Mouse (Mus musculus): ENCODE measurements at regions not wholly inside any gene's neighbourhood (a gene's known extent, or its start where the extent isn't known, plus 50 kb on each side); places are given as distances from the start of the nearest gene placed in this dataset.

DNA sequence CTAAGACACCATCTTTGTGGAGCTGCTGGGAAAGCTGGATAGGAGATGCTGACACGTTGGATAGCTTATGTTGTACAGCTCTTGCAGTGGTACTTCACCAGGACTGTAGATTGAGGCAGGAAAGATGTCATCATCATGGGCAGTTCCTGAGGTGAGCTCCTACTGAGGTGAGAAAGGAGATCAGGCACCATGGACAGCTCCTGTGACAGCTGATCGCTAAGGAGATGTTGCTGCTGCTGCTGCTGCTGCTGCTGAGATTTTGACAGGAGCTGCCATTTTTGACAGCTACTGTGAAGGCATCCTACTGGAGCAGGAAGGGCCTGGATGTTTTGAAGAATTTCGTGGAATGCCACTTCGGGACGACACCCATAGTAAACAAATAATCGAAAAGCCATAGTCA lies 152.6 kb downstream of the Adam29 start:
- DNase-seq (ENCODE audit: low read depth, low spot score), result peak; percentile 49

DNA sequence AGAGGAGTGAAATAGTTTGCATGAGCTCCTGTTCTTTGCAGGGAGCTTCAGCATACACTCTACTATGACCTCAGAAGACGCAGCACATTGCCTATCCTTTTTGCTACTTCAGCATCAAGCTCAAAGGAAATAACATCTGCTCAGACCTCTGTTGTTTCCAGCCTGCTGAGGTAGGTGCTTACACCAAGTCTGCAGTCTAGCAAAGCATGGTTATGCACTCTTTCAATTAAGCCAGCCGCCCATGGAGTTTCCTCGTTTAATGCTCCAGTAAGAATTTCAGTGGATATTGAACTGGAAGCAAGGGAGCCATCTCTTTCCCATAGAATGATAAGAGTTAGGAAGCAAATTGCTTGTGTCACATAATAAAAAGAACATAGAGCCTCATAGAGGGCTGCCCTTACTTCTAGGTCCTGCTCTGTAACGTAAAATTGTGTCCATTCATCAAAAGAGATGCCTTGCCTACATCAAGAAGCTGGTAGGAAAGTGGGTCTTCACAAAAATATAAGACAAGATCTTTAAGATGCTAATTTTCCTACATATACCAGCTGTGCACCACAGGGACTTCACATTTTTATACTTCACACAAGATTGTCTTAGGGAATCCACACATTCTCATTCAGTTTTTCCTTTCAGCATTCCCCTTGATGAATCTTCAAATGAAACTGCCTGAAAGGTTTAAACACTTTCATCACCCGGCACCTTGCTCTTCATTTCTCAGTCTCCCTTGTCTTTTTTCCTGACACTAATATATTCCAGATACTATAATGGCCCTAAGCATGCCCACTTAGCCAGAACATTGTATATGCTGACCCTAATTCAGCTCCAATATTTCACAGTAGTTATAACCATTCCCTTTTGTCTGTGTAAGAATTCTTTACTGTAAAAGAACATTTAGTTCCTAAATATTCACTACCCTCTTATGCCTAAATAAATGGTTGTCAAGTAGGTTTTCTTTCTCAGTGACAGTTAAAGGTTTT lies 182.2 kb downstream of the Adam29 start:
- DNase-seq (ENCODE audit: low read depth, low spot score), result no peak

DNA sequence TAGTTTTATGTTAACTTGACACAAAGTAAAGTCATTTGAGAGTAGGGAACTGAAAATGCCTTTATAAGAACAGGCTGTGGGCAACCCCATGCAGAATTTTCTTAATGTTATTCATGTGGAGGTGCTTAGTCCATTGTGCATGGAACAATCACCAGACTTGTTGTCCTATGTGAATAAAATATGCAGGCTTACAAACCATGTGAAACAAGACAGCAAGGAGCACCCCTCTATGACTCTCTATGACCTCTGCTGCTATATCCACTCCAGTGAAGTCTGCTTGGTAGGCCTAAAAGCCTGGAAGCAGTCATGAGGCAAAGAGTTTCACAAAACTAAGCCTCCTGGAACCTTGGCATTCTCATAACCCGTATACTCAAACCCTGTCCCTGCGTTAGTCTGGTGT lies 215.0 kb downstream of the Adam29 start:
- DNase-seq (ENCODE audit: low read depth, low spot score), result peak; percentile 82

DNA sequence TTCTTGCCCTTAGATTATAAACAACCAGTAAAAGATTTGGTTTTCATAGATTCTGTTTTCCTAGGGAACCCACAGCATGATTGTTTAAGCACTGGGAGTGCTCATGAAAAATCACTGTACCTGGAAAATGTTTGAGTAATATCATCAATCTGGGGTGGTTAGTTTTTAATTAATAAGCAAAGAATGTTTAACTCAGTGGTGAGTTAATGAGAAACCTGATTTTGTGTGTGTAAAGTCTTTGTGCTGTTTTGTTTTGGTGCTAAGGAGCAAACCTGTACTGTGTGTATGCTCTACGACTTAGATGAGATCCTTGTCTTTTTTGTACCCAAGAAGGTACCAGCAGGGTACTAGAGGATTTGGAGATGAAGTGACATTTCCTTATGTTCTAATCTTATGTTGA lies 226.3 kb downstream of the Adam29 start:
- no peak for DNase-seq (ENCODE audit: low read depth, low spot score)

DNA sequence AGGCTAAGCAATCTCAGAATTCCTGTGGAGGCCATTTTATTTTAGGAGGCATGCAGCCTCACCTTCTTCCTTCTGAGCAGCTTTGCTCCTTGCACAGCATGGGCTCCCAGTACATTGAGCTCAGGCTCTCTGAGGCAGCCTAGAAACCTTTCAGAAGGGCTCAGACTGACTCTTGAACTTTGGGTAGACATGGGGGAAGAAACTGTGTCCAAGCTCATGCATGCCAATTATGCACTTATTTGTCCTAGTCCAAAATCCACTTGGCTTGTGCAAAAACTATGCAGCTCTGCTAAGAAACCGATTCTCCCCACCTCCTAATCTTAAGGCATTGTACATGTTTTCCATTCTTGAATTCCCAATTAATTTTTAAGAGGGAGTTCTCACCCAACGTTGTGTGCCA lies 268.0 kb downstream of the Adam29 start:
- peak; percentile 4 for DNase-seq (ENCODE audit: low read depth, low spot score)

DNA sequence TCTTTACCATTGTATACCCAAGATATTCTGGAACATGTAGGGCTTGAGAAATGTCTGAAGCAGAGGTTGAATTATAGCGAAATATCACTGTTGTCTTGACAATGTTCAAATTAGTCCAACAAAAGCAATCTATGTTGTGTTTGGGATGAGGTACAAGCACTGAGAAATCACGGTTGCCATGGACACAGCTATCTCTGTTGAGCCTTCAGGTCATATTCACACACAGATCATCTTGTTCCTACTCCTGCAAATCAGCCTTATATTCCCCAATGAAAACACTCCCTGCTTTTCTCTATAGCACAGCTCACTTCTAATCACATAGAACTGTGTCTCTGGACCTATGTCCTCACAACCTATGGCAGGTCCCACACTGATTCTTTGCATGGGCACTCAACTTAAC lies 284.3 kb downstream of the Adam29 start:
- no peak for DNase-seq (ENCODE audit: low read depth, low spot score)
